Mouse (Mus musculus) heart, embryonic 14.5 days (tissue): ENCODE results near the gene C130032M10Rik. TPM values are rescaled to one million over a fixed set of nuclear protein-coding genes. Genes with fewer than 3 reads are reported as not detected.
A peak's percentile ranks its signal among the peaks of the same experiment; 100 is the strongest.

Source experiments
- ATAC-seq: fragments of 200-750 bp; cut with Nextera tagmentation; 2 replicates; pipeline ENCODE4 v1.8.0; 2017; ENCODE audit warnings: low read depth, moderate TSS enrichment; ENCODE audit not compliant: insufficient number of reproducible peaks, insufficient read depth, low FRiP score
- H3K27ac ChIP-seq, 2 experiments: fragments of 200-500 bp in 1 of 2; fragments of 300-500 bp in 1 of 2; sonication (generic) in 1 of 2; replicated peaks in 1 of 2; 2 replicates each; pipeline ENCODE4 v1.5.1; 2012 to 2014; ENCODE audit warnings: low read depth in 2 of 2, low read length in 2 of 2, control low read depth in 1 of 2, mild to moderate bottlenecking in 1 of 2, mixed read lengths in 1 of 2; ENCODE audit not compliant: control insufficient read depth in 1 of 2, insufficient read depth in 1 of 2
- H3K27me3 ChIP-seq: fragments of 300-500 bp; sonication (generic); 2 replicates; pipeline ENCODE4 v1.6.1; 2014; ENCODE audit warnings: mild to moderate bottlenecking, low read length, control low read depth; ENCODE audit not compliant: control insufficient read depth, insufficient read depth
- H3K36me3 ChIP-seq: fragments of 300-500 bp; sonication (generic); 2 replicates; pipeline ENCODE4 v1.6.1; 2014; ENCODE audit warnings: mild to moderate bottlenecking, control low read depth, low read length, mixed read lengths; ENCODE audit not compliant: control insufficient read depth, insufficient read depth
- H3K4me1 ChIP-seq, 2 experiments: fragments of 200-500 bp in 1 of 2; fragments of 300-500 bp in 1 of 2; sonication (generic) in 1 of 2; 2 replicates each; pipeline ENCODE4 v1.6.1; 2012 to 2014; ENCODE audit warnings: low read length in 2 of 2, control low read depth in 1 of 2, mixed read lengths in 1 of 2; ENCODE audit not compliant: control insufficient read depth in 2 of 2, insufficient read depth in 2 of 2
- H3K4me2 ChIP-seq: fragments of 300-500 bp; sonication (generic); 2 replicates; pipeline ENCODE4 v1.6.1; 2014; ENCODE audit warnings: mild to moderate bottlenecking, low read length
- H3K4me3 ChIP-seq, 2 experiments: fragments of 200-500 bp in 1 of 2; fragments of 300-500 bp in 1 of 2; sonication (generic) in 1 of 2; 2 replicates each; pipeline ENCODE4 v1.5.1; 2012 to 2014; ENCODE audit warnings: low read length in 2 of 2, mild to moderate bottlenecking in 2 of 2, control low read depth in 1 of 2, low read depth in 1 of 2, moderate library complexity in 1 of 2; ENCODE audit not compliant: control insufficient read depth in 1 of 2, insufficient read depth in 1 of 2
- H3K9ac ChIP-seq: fragments of 300-500 bp; sonication (generic); 2 replicates; pipeline ENCODE4 v1.6.1; 2014; ENCODE audit warnings: mild to moderate bottlenecking, low read length
- H3K9me3 ChIP-seq: fragments of 300-500 bp; sonication (generic); 2 replicates; pipeline ENCODE4 v1.6.1; 2016; ENCODE audit warnings: low read length, control low read depth; ENCODE audit not compliant: control insufficient read depth
- WGBS: fragments of 180-500 bp; shearing (Covaris S2); extraction: QIAGEN DNeasy Blood & Tissue Kit; methylation state at CpG from one replicate; pipeline ENCODE4 v1.1.7; 2014; 5-methylcytosine and 5-hydroxymethylcytosine counted together
- polyA plus RNA-seq: library from polyadenylated mRNA; unstranded; fragments of >200 nt; fragmentation: Nextera tagmentation; extraction: Ambion mirVana; gene quantifications from 2 replicates; pipeline ENCODE4 v1.2.1, GENCODE M21; 2014

Gene C130032M10Rik
- polyA plus RNA-seq, 1 experiment from 2014 or later = 0.77 TPM

GRCm38 (mm10) chr9:114538996-114539563, 23.6 kb downstream of the C130032M10Rik start:
- Histone ChIP-seq H3K4me3 (no peak overlapping the region), H3K4me2 (no peak overlapping the region), H3K9me3 (no peaks in the 10 kb centered on the region), H3K36me3 (no peaks in the 10 kb centered on the region), H3K4me1 (peaks cover 18 to 22% of the 10 kb centered on the region in 2 experiments), H3K27ac (no peak overlapping the region), H3K9ac (no peak overlapping the region), H3K27me3 (no peaks in the 10 kb centered on the region)
- 82% methylated on average over 7 of the region's 7 CpGs for WGBS
- no peak for ATAC-seq

GRCm38 (mm10) chr9:114541279-114541741, 25.8 kb downstream of the C130032M10Rik start:
- Histone ChIP-seq H3K4me2 (no peak overlapping the region), H3K36me3 (no peaks in the 10 kb centered on the region), H3K4me1 (peaks cover 25 to 31% of the 10 kb centered on the region in 2 experiments), H3K9me3 (no peaks in the 10 kb centered on the region), H3K27ac (no peak overlapping the region), H3K27me3 (no peaks in the 10 kb centered on the region), H3K4me3 (no peak overlapping the region), H3K9ac (no peak overlapping the region)
- peak; percentile 37; the same call in 1 of the 2 replicates for ATAC-seq
- whole genome bisulfite sequencing = 0% methylated on average over 1 of the region's 1 CpGs

GRCm38 (mm10) chr9:114543882-114544753, 28.6 kb downstream of the C130032M10Rik start:
- H3K4me2 ChIP-seq = no peak overlapping the region
- no peak overlapping the region for H3K4me3 ChIP-seq
- no peak for ATAC-seq
- 64% methylated on average over 17 of the region's 17 CpGs for WGBS
- no peak overlapping the region for H3K9ac ChIP-seq
- H3K27me3 ChIP-seq = no peaks in the 10 kb centered on the region
- no peaks in the 10 kb centered on the region for H3K9me3 ChIP-seq
- peaks cover 21 to 33% of the 10 kb centered on the region in 2 experiments for H3K4me1 ChIP-seq
- H3K27ac ChIP-seq = no peak overlapping the region
- no peaks in the 10 kb centered on the region for H3K36me3 ChIP-seq

- no peak overlapping the region for H3K4me3 ChIP-seq
- H3K9me3 ChIP-seq = no peaks in the 10 kb centered on the region
- no peaks in the 10 kb centered on the region for H3K27me3 ChIP-seq
- H3K27ac ChIP-seq = no peak overlapping the region
- ATAC-seq = no peak
- WGBS = 42% methylated on average over 9 of the region's 9 CpGs
- H3K36me3 ChIP-seq = no peaks in the 10 kb centered on the region
- H3K9ac ChIP-seq = no peak overlapping the region
- no peak overlapping the region for H3K4me2 ChIP-seq
- H3K4me1 ChIP-seq = peaks cover 23 to 33% of the 10 kb centered on the region in 2 experiments
These were observed 29.4 kb downstream of the C130032M10Rik start for GRCm38 (mm10) chr9:114544754-114545393.

GRCm38 (mm10) chr9:114546765-114547164, 31.3 kb downstream of the C130032M10Rik start:
- Histone ChIP-seq H3K4me1 (peaks cover 16 to 23% of the 10 kb centered on the region in 2 experiments), H3K4me2 (no peak overlapping the region), H3K36me3 (no peaks in the 10 kb centered on the region), H3K9ac (no peak overlapping the region), H3K9me3 (no peaks in the 10 kb centered on the region), H3K27me3 (no peaks in the 10 kb centered on the region), H3K4me3 (no peak overlapping the region), H3K27ac (no peak overlapping the region)
- ATAC-seq = no peak
- 53% methylated on average over 12 of the region's 12 CpGs for WGBS

GRCm38 (mm10) chr9:114547643-114548077, 32.2 kb downstream of the C130032M10Rik start:
- no peak overlapping the region for H3K9ac ChIP-seq
- 66% methylated on average over 6 of the region's 6 CpGs for WGBS
- H3K4me3 ChIP-seq = no peak overlapping the region
- no peaks in the 10 kb centered on the region for H3K27me3 ChIP-seq
- H3K9me3 ChIP-seq = no peaks in the 10 kb centered on the region
- ATAC-seq = no peak
- no peak overlapping the region for H3K27ac ChIP-seq
- H3K4me2 ChIP-seq = no peak overlapping the region
- H3K36me3 ChIP-seq = no peaks in the 10 kb centered on the region
- H3K4me1 ChIP-seq = peaks cover 15 to 22% of the 10 kb centered on the region in 2 experiments; a peak in 3 of 4 replicates

GRCm38 (mm10) chr9:114548496-114548895, 33.0 kb downstream of the C130032M10Rik start:
- H3K27ac ChIP-seq = no peak overlapping the region
- H3K4me3 ChIP-seq = no peak overlapping the region
- WGBS = 61% methylated on average over 4 of the region's 4 CpGs
- H3K4me1 ChIP-seq = peaks cover 15 to 22% of the 10 kb centered on the region in 2 experiments; a peak in 3 of 4 replicates
- no peak overlapping the region for H3K4me2 ChIP-seq
- H3K27me3 ChIP-seq = no peaks in the 10 kb centered on the region
- H3K36me3 ChIP-seq = no peaks in the 10 kb centered on the region
- no peak overlapping the region for H3K9ac ChIP-seq
- no peak for ATAC-seq
- H3K9me3 ChIP-seq = no peaks in the 10 kb centered on the region
